Mouse (Mus musculus) bone marrow macrophage, adult 2 months (primary cell): ENCODE data around the gene Kcnip2. TPM values are rescaled to one million over a fixed set of nuclear protein-coding genes. Genes with fewer than 3 reads are reported as not detected.
A peak's percentile ranks its signal among the peaks of the same experiment; 100 is the strongest.

Source experiments
- H3K27ac ChIP-seq: 2 replicates; pipeline ENCODE4 v1.5.1; 2012; ENCODE audit warnings: low read depth, low read length; ENCODE audit not compliant: insufficient read depth
- H3K4me1 ChIP-seq: 2 replicates; pipeline ENCODE4 v1.6.1; 2012; ENCODE audit warnings: low read length; ENCODE audit not compliant: control insufficient read depth, insufficient read depth
- H3K4me3 ChIP-seq: 2 replicates; pipeline ENCODE4 v1.5.1; 2012; ENCODE audit warnings: mild to moderate bottlenecking, low read length, moderate library complexity; ENCODE audit not compliant: insufficient read depth
- CTCF ChIP-seq: IDR thresholded peaks from 2 replicates; pipeline ENCODE4 v1.5.1; 2012; ENCODE audit warnings: low read depth, mild to moderate bottlenecking, low read length, moderate library complexity
- POLR2A ChIP-seq: IDR thresholded peaks from 2 replicates; pipeline ENCODE4 v1.6.1; 2012; ENCODE audit warnings: mild to moderate bottlenecking, low read depth, low read length, borderline replicate concordance
- polyA plus RNA-seq: library from polyadenylated mRNA; stranded (reverse); fragments of >200 nt; gene quantifications from 2 replicates; pipeline ENCODE4 v1.2.4, GENCODE M21; 2012; ENCODE audit not compliant: missing spikeins, insufficient read depth, insufficient read length

The Kcnip2 gene
- polyA plus RNA-seq, 1 experiment, result not detected

DNA sequence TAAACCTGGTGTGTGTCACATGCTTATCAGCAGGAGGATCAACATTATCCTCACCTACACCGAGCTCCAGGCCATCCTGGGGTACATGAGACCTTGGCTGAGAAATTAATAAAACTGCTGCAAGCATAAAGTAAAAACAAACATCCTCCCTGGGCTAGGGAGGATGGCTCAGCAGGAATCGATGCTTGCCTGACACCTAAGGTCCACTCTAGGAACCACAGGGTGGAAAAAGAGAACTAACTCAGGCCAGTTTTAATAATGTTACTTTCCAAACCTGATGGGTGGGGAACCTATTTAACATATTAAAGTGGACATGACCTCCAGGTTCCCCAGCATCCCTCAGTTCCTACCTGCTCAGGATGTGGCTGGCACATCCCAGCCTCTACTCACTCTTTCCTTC is 14.8 kb upstream of the Kcnip2 start:
- Histone ChIP-seq H3K4me1 (no peaks in the 10 kb centered on the region; the same call in 1 of the 2 replicates), H3K27ac (no peak overlapping the region), H3K4me3 (no peak overlapping the region)
- TF ChIP-seq CTCF (no peak), POLR2A (no peak)

DNA sequence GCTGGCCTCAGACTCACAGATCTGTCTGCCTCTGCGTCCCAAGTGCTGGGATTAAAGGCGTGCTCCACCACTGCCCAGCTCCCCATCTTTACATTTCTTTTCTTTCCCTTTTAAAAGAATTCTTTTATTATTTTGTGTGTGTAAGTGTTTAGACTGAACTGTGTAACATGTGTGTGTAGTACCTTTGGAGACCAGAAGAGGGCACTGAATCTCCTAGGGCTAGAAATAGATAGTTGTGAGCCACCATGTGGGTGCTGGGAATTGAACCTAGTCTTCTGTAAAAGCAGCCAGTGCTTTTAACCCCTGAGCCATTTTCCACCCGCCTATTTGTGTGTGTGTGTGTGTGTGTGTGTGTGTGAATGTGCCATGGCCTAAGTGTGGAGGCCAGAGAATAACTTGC is 11.9 kb upstream of the Kcnip2 start:
- Histone ChIP-seq H3K4me1 (no peaks in the 10 kb centered on the region), H3K27ac (no peak overlapping the region), H3K4me3 (no peak overlapping the region)
- no peak for TF ChIP-seq POLR2A
- TF ChIP-seq CTCF, result no peak

DNA sequence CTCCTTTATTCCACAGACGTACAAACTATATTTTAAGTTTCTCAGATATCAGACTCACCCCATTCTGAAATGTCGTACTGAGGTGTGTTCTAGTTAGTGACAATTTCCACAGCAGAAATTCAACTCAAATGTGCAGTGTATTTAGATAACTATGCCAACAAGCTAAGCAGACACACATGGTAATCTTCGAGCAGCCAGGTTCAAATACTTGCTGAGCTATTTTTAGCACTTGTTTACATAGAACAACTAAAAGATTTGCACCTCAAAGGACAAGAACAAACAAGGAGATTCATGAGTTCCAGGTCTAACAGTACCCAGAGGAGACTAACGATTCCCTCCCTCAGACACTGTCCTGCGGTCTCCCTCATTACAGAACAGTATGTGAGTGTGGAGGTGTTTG is 11.3 kb upstream of the Kcnip2 start:
- TF ChIP-seq CTCF (no peak), POLR2A (no peak)
- no peaks in the 10 kb centered on the region for H3K4me1 ChIP-seq
- H3K27ac ChIP-seq, result no peak overlapping the region
- no peak overlapping the region for H3K4me3 ChIP-seq

DNA sequence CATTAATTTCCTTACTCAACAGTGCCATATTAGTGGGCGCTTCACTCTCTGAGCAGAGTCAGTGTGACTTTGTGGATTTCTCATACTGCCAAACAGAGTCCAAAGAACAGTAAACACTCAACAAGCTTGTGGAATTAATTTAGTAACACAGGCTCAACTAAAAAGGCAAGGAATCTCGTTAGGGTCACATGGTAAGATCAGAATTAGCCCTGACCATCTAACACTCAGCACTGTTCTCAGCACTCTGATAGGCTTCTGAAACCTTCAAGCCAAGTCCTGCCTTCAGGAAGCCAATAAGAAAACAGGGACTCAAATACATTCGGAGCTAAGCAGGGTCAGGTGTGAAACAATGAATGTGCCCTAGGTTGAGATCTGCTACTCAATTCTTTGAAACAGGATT is 10.3 kb upstream of the Kcnip2 start:
- Histone ChIP-seq H3K27ac (no peak overlapping the region), H3K4me1 (no peaks in the 10 kb centered on the region), H3K4me3 (no peak overlapping the region)
- TF ChIP-seq CTCF (no peak), POLR2A (no peak)

DNA sequence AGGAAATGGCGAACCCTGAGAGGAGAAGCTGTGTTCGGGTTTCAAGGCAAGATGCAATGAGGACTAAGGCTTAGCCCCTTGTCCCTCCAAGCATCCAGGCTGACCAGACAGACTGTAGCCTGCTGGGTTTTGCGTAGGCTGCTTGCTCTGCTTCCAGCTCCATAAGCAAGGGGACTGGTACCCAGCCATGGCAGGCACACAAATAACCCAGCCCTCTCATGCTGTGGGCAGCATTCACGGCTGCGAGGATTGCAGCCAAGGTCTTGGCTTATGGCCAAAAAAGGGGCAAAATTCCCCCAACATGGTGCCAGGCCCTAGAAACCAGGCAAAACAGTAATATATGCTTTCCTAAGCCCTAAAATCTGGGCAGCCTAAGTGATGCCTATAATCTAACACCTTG is 6.0 kb upstream of the Kcnip2 start:
- Histone ChIP-seq H3K27ac (no peak overlapping the region), H3K4me1 (no peaks in the 10 kb centered on the region), H3K4me3 (no peak overlapping the region)
- TF ChIP-seq CTCF, result no peak
- TF ChIP-seq POLR2A, result no peak

DNA sequence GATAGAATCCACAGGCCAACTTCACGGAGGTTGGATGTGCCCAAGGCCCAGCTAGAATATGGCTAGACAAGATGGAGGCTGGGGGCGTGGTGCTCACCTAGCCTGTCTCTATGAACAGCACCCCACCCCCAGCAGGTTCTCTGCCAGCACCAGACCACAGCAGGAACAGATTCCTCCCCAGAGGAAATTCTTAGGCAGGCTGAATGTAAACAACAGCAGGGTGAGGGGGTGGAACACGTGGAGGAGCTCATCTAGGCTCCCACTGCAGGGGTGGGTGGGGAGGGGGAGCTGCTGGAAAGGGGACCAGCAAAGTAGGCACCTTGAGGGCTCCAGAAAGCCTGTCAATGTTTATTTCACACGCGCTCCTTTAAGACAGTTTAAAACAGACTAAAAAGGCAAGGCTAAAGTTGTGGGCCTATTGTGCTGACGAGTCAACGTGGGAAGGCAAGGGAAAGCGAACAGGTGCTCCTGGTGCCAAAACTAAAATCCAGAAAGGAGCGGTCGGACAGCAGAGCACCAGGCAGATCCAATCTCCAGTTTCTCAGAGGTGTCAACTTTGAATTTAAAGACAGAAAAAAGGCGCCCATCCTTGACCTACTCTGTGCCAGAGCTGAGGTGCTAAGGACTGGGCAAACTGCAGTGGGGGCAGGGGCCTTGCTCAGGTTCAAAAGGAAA is 2.1 kb upstream of the Kcnip2 start:
- Histone ChIP-seq H3K27ac (no peak overlapping the region), H3K4me3 (no peak overlapping the region), H3K4me1 (no peaks in the 10 kb centered on the region)
- TF ChIP-seq CTCF (no peak), POLR2A (no peak)

DNA sequence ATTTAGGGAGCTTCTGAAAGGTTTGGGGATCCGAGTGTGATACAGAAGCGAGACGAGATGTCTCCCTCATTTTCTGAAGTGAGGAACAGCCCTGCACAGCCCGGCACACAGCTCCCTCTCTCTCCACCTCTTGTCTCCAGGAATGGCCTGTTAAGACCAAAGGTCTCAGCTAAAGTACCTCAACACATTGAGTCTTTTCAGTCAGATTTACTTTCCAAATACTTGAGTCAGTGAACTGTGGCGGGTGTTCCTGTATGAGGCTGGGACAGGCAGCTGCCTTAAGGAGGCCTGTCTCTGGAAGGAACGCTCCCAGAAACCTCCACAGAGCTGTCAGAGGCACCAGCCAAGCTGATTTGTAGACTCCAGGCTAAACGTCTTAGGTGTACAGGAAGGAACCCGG is 866 bp upstream of the Kcnip2 start:
- no peaks in the 10 kb centered on the region for H3K4me1 ChIP-seq
- no peak overlapping the region for H3K4me3 ChIP-seq
- no peak overlapping the region for H3K27ac ChIP-seq
- TF ChIP-seq POLR2A (no peak), CTCF (no peak)

DNA sequence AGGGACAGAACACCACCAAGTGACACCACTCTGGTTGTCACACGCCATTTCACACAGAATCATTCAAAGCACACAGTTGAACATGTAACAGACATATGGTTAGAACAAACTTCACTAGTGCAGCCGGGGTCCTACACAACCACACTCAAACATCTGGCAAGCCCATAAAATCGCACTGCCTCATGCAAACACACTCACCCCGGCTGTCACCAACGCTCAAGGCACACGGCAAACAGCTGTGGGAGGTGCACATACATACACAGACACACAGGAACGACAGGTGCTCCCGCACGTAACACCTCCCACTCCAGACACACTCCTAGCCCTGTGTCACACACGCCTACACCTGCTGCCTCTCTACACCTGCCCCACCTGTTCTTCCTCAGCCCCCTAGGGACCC is 691 bp downstream of the Kcnip2 start:
- TF ChIP-seq CTCF, result no peak
- TF ChIP-seq POLR2A, result no peak
- no peak overlapping the region for H3K4me3 ChIP-seq
- H3K4me1 ChIP-seq, result no peaks in the 10 kb centered on the region
- H3K27ac ChIP-seq, result no peak overlapping the region

DNA sequence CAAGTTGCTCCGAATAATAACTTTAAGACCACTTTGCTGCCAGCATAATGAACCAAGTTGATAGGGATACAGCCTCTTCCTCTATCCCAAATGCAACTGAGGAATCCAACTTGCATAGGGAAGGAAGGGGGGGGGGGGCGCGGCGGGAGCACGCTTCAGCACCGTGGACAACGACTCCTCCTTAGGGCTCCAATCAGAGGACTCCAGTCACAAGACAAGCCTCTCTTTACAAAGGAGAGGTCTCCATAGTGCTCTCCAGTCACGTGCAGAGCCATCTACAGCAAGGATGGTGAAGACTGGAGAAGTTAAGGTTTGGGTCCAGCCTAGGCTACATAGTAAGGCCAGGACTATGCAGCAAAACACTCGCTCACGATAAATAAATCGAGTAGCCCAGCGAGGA is 2.1 kb downstream of the Kcnip2 start:
- Histone ChIP-seq H3K4me1 (no peaks in the 10 kb centered on the region), H3K4me3 (no peak overlapping the region), H3K27ac (no peak overlapping the region)
- TF ChIP-seq CTCF (no peak), POLR2A (no peak)

DNA sequence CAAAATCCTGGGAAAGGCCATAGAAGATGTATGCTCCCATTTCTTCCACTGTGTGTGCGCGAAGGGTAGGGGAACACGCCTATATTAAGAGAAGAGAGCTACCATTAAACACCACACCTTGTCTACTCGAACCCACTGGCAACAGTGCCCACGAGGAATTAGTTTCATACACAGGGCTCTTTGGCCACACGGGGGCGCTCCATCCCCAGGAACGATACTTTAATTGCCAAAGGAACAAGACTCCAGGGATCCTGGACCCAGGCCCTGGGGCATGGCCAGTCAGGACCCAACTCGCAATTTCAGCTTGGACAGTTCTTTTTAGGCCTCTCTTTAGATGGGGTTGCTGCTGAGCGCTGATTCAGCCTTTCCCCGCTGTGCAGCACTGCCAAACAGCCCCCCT is 2.6 kb downstream of the Kcnip2 start:
- no peak overlapping the region for H3K4me3 ChIP-seq
- no peak overlapping the region for H3K27ac ChIP-seq
- TF ChIP-seq POLR2A (no peak), CTCF (peak; percentile 88)
- H3K4me1 ChIP-seq, result no peaks in the 10 kb centered on the region

DNA sequence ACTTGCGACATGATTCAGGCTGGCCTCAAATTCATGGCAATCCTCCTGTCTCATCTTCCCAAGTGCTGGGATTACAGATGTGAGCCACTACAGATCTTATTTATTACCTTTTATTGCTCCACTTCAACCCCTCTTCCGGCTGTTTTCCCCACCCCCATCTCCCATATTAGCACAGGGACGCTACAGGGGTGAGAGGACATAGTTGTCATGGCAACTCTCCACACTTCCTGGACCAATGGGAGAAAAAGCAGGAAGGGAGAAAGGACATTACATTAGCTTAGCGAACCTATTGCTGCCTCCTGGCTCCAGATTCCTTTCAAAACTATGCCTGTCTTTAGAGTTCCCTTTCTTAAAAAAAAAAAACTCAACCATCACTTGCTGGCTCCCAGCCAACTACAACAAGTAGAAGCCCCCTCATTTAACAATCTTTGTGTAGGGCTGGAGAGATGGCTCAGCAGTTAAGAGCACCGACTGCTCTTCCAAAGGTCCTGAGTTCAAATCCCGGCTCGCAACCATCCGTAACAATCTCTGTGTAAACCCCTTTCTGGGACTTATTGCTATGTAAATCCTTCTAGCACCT is 3.1 kb downstream of the Kcnip2 start:
- TF ChIP-seq POLR2A, result no peak
- no peak for TF ChIP-seq CTCF
- peak overlapping the region; percentile 48 for H3K4me3 ChIP-seq
- no peak overlapping the region for H3K27ac ChIP-seq
- H3K4me1 ChIP-seq, result no peaks in the 10 kb centered on the region
